Mouse (Mus musculus): ENCODE data around the gene Mex3b. TPM values are rescaled to one million over a fixed set of nuclear protein-coding genes. Genes with fewer than 3 reads are reported as not detected.

Gene Mex3b
- 90.1 and 102 TPM in 2 replicates for polyA plus RNA-seq (2012; rRNA removed)

GRCm38 (mm10) chr7:82867271-82868121 lies at the start of gene Mex3b:
Mex3b (plus strand) TSS chr7:82867333.

Other genes starting within 250 kb of the Mex3b start
- 15.6 and 16.1 TPM in 2 replicates for gene Saxo2, start 218.8 kb upstream of the Mex3b start, polyA plus RNA-seq (2012; rRNA removed)
- 10.1 and 10.2 TPM in 2 replicates for gene Efl1, start 218.7 kb upstream of the Mex3b start, polyA plus RNA-seq (2012; rRNA removed)

Data from central nervous system, embryonic 18 days (tissue).